Mouse (Mus musculus): ENCODE data around the gene Krt77. TPM values are rescaled to one million over a fixed set of nuclear protein-coding genes. Genes with fewer than 3 reads are reported as not detected.

Gene Krt77
- not detected in 2 replicates for total RNA-seq (2012; rRNA removed)

- no peak for TF ChIP-seq ZC3H11A (IDR thresholded peaks at IDR 0.05; ENCODE audit: borderline replicate concordance, low read depth, low read length)
- TF ChIP-seq HCFC1 (IDR thresholded peaks at IDR 0.05; ENCODE audit: borderline replicate concordance, insufficient read depth, low read length), result no peak
- no peak for TF ChIP-seq MAFK (IDR thresholded peaks at IDR 0.05; ENCODE audit: insufficient read depth, low read depth, low read length)
- no peak for TF ChIP-seq ZNF384 (IDR thresholded peaks at IDR 0.05; ENCODE audit: low read depth, low read length)
- TF ChIP-seq CHD2 (IDR thresholded peaks at IDR 0.05; ENCODE audit: low read depth, low read length), result no peak
- Histone ChIP-seq H3K4me1 (ENCODE audit: control insufficient read depth in 2 of 2, insufficient read depth in 2 of 2, low read length in 2 of 2, poor library complexity in 1 of 2) (no peaks in the 10 kb centered on the region), H3K4me3 (ENCODE audit: insufficient read depth in 1 of 2, low read depth in 1 of 2, low read length in 2 of 2, poor library complexity in 1 of 2, severe bottlenecking in 1 of 2) (no peak within 1 kb of the TSS), H3K9me3 (ENCODE audit: control insufficient read depth, insufficient read depth, low read depth, low read length) (no peaks in the 10 kb centered on the region), H3K27ac (ENCODE audit: insufficient read depth, low read depth, low read length, poor library complexity, severe bottlenecking) (no peak within 1 kb of the TSS), H3K36me3 (ENCODE audit: control insufficient read depth, insufficient read depth, low read length, poor library complexity, severe bottlenecking) (no peaks in the 10 kb centered on the region), H3K9ac (ENCODE audit: insufficient read depth, low read depth, low read length, poor library complexity, severe bottlenecking) (no peak within 1 kb of the TSS)
- DNase-seq (ENCODE audit: low read depth, low spot score), result no peak
- in situ Hi-C loops (cut with MboI; ENCODE audit: low sequenced_read_pairs in 2 of 2, unreplicated experiment in 2 of 2), result no loop called here
These were observed at the start of gene Krt77 for GRCm38 (mm10) chr15:101869431-101869830. Krt77 (minus strand) TSS chr15:101869705.

- no peak overlapping the region for H3K27ac ChIP-seq (ENCODE audit: insufficient read depth, low read depth, low read length, poor library complexity, severe bottlenecking)
- in situ Hi-C loops (cut with MboI; ENCODE audit: low sequenced_read_pairs in 2 of 2, unreplicated experiment in 2 of 2), result no loop called here
- no peak overlapping the region for H3K4me3 ChIP-seq (ENCODE audit: insufficient read depth in 1 of 2, low read depth in 1 of 2, low read length in 2 of 2, poor library complexity in 1 of 2, severe bottlenecking in 1 of 2)
- no peaks in the 10 kb centered on the region for H3K4me1 ChIP-seq (ENCODE audit: control insufficient read depth in 2 of 2, insufficient read depth in 2 of 2, low read length in 2 of 2, poor library complexity in 1 of 2)
- no peak overlapping the region for H3K9ac ChIP-seq (ENCODE audit: insufficient read depth, low read depth, low read length, poor library complexity, severe bottlenecking)
- H3K36me3 ChIP-seq (ENCODE audit: control insufficient read depth, insufficient read depth, low read length, poor library complexity, severe bottlenecking), result no peaks in the 10 kb centered on the region
- no peaks in the 10 kb centered on the region for H3K9me3 ChIP-seq (ENCODE audit: control insufficient read depth, insufficient read depth, low read depth, low read length)
- no peak for TF ChIP-seq CHD2 (IDR thresholded peaks at IDR 0.05; ENCODE audit: low read depth, low read length)
- TF ChIP-seq MAFK (IDR thresholded peaks at IDR 0.05; ENCODE audit: insufficient read depth, low read depth, low read length), result no peak
- TF ChIP-seq ZC3H11A (IDR thresholded peaks at IDR 0.05; ENCODE audit: borderline replicate concordance, low read depth, low read length), result no peak
- no peak for TF ChIP-seq HCFC1 (IDR thresholded peaks at IDR 0.05; ENCODE audit: borderline replicate concordance, insufficient read depth, low read length)
- no peak for TF ChIP-seq ZNF384 (IDR thresholded peaks at IDR 0.05; ENCODE audit: low read depth, low read length)
- DNase-seq (ENCODE audit: low read depth, low spot score), result no peak
These were observed 46.6 kb upstream of the Krt77 start for GRCm38 (mm10) chr15:101916072-101916471.

- no peak for DNase-seq (ENCODE audit: low read depth, low spot score)
- Histone ChIP-seq H3K9me3 (ENCODE audit: control insufficient read depth, insufficient read depth, low read depth, low read length) (no peaks in the 10 kb centered on the region), H3K4me3 (ENCODE audit: insufficient read depth in 1 of 2, low read depth in 1 of 2, low read length in 2 of 2, poor library complexity in 1 of 2, severe bottlenecking in 1 of 2) (no peak overlapping the region), H3K9ac (ENCODE audit: insufficient read depth, low read depth, low read length, poor library complexity, severe bottlenecking) (no peak overlapping the region), H3K4me1 (ENCODE audit: control insufficient read depth in 2 of 2, insufficient read depth in 2 of 2, low read length in 2 of 2, poor library complexity in 1 of 2) (no peaks in the 10 kb centered on the region), H3K27ac (ENCODE audit: insufficient read depth, low read depth, low read length, poor library complexity, severe bottlenecking) (no peak overlapping the region), H3K36me3 (ENCODE audit: control insufficient read depth, insufficient read depth, low read length, poor library complexity, severe bottlenecking) (no peaks in the 10 kb centered on the region)
- in situ Hi-C loops (cut with MboI; ENCODE audit: low sequenced_read_pairs in 2 of 2, unreplicated experiment in 2 of 2), result no loop called here
- TF ChIP-seq HCFC1 (IDR thresholded peaks at IDR 0.05; ENCODE audit: borderline replicate concordance, insufficient read depth, low read length) (no peak), ZC3H11A (IDR thresholded peaks at IDR 0.05; ENCODE audit: borderline replicate concordance, low read depth, low read length) (no peak), ZNF384 (IDR thresholded peaks at IDR 0.05; ENCODE audit: low read depth, low read length) (no peak), MAFK (IDR thresholded peaks at IDR 0.05; ENCODE audit: insufficient read depth, low read depth, low read length) (no peak), CHD2 (IDR thresholded peaks at IDR 0.05; ENCODE audit: low read depth, low read length) (no peak)
These were observed 35.3 kb upstream of the Krt77 start for GRCm38 (mm10) chr15:101904849-101905248.

- no peak overlapping the region for H3K27ac ChIP-seq (ENCODE audit: insufficient read depth, low read depth, low read length, poor library complexity, severe bottlenecking)
- TF ChIP-seq CHD2 (IDR thresholded peaks at IDR 0.05; ENCODE audit: low read depth, low read length), result no peak
- H3K9ac ChIP-seq (ENCODE audit: insufficient read depth, low read depth, low read length, poor library complexity, severe bottlenecking), result no peak overlapping the region
- no peaks in the 10 kb centered on the region for H3K36me3 ChIP-seq (ENCODE audit: control insufficient read depth, insufficient read depth, low read length, poor library complexity, severe bottlenecking)
- no peaks in the 10 kb centered on the region for H3K9me3 ChIP-seq (ENCODE audit: control insufficient read depth, insufficient read depth, low read depth, low read length)
- H3K4me3 ChIP-seq (ENCODE audit: insufficient read depth in 1 of 2, low read depth in 1 of 2, low read length in 2 of 2, poor library complexity in 1 of 2, severe bottlenecking in 1 of 2), result no peak overlapping the region
- no peaks in the 10 kb centered on the region for H3K4me1 ChIP-seq (ENCODE audit: control insufficient read depth in 2 of 2, insufficient read depth in 2 of 2, low read length in 2 of 2, poor library complexity in 1 of 2)
- no peak for DNase-seq (ENCODE audit: low read depth, low spot score)
- in situ Hi-C loops (cut with MboI; ENCODE audit: low sequenced_read_pairs in 2 of 2, unreplicated experiment in 2 of 2), result no loop called here
These were observed 33.0 kb upstream of the Krt77 start for GRCm38 (mm10) chr15:101902171-101903149.

Measured in ES-E14 (cell line).